Mouse (Mus musculus): Measurements from ENCODE around the gene Mrpl41.

Gene Mrpl41

DNA sequence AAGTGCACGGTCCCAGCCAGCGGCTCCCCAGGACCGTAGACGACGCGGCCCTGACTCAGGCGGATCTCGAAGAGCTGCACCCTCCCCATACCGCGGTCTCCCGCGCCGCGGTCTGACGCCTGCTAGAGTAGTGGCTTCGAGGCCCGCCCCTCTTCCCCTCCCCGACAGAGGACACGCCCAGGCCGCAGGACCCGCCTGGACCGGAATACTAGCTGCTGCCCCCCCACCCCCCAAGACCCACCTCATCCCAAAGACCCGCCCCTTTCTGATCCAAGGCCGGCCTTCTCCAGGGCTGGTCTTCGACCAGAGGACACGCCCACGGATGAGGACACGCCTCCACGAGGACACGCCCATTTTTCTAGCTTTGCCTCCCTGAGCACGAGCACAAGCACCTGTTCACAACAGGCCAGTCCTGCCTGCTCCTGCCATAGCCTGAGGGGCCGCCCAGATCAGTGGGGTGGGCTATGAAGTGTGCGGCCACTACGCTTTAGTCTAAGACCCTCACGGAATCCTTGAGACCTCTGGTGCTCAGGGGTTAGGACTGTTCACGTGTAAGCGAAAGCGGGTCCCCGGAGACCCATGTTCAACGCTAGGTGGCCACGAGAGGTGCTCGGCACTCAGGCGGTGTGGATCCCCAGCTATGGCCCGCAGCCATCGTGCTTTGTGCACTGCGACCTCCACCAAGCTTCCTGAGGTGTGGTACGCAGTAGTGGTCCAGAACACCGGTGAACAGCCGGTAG lies 39.7 kb downstream of the Mrpl41 start, which contains the start of gene Arrdc1:
Arrdc1 (minus strand) TSS at position 196 of the 740 bp plus-strand sequence.
- DNase-seq = peak; percentile 77

DNA sequence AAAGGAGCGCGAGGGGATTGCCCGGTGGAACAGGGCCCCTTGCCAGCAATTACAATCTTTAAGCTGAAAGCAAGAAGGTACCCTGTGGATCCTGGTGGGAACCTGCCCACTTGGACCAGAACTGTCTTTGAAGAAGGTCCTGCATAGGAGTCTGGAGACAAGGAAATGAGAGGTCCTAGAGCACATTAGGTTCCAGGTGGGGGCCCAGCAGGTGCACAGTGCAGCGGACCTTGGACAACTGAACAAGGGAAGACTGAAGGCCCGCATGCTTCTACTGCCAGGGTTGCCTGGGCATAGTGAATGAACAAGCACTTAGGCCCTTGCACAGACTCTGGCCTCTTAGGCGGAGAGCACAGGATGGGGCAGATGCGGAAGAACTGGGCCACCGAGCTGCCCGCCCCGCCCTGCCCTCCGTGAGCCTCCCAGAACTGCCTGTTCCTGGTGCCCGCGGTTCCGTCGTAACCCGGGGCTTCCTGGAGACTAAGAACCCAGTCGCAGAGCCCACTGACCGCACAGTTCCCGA lies 40.4 kb downstream of the Mrpl41 start:
- DNase-seq = peak; percentile 17

DNA sequence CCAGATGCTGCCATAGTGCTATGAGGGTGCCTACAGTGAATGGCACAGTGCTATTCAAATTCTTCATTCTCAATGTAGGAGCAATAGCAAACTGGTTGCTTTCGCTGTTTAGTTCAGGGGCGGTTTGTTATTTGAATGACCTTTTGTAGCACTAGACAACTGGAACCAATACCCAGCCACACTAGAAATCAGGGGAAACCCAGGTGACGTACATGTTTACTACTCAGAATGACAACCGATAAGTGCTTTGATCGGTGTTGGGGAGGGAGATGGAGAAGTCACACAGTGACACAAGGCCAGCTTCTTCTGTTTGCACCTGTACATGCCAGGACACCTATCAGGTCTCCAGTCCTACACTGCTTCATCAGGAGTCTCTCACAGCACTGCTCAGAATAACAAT lies 45.3 kb downstream of the Mrpl41 start:
- no peak for DNase-seq

DNA sequence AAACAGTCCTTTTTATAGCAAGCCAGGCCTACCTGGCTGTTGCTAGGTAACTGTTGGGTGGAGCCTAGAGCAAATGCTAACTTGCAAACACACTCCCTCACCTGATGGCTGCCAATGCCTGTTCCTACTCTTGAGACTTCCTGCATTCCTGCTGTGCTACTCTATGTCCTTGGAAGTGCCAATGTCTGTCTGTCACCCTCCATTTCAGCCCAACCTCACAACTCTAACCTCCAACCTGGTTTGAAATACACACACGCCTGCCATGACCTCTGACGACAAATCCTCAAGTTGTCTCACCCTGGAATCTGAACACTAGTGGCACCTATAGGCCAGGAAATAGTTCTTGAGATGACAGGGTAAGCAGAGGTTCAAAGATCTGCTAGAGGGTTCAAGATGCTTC lies 45.8 kb downstream of the Mrpl41 start:
- no peak for DNase-seq

DNA sequence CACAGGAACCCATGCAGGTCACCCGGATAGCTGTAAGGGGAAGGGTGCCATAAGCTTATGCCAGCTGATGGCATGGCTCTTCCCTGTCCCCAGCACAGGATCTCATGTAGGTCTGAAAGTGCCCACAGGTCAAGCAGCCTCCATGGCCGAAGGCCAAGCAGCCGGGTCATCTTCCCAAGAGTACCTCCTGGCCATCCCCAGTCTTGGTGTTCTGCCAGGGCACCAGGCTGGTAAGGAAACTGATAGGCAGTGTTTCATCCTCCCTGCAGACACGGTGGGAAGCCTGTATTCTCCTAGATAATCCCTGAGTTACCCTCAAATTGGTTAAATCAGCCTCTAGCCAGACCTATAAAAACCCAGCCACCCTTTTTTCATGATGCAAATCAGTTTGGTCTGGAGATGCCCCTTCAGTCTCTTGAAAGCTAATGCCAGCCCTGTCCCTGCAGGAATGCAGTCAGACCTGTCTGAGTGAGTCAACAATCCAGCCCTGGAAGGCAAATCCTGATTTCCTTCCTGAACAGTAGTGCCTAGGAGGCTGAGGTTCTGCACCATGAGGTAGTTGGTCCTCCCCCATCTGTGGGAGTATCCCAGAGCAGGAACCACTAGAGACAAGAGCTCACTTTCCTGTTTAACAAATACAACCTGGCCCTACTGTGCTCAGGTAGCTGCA lies 47.0 kb downstream of the Mrpl41 start:
- DNase-seq = no peak

DNA sequence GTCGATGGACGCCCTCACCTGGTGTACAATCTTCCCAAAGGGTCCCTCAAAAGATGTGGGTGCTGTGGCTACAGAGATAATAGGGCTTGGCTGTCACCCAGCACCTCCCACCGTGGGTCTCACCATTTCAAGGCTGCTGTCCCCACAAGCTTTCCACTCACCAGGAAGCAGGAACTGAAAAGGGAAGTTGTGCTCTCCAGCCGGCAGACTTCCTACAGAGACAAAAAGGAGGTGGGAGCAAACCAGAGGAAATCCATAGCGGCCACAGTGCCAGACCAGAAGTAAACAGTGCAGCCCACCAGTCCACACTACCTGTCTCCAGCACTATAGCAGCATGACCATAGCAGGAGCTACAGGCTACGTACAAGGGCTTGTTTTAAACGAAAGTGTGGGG lies 47.9 kb downstream of the Mrpl41 start:
- no peak for DNase-seq

DNA sequence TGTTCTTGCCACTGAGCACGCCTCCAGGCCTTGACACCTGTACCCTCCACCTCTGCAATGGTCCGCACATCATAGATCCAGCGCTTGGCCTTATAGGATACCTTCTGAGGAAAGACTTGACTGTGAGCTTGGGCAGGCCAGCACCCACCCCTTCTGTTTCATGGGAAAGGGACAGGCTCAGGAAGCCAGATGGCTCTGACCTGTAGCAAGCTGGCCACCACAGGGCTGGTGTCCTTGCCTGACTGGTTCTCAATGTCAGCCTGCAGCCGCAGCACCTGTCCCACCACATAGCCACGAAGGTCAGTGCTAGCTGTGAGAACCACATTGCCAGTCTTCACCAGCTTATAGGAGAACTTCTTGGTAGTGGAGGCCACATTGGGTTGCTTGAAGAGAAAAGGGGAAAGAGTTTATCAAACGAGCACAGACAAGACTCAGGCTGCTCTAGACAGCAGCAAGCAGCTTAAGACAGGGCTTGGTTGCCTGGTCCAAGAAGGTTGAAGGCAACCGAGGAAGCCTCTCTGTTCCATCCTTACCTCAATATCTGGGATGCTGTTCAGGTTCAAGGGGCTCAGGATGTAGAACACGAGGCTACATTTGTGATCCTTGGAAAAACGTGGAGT lies 48.4 kb downstream of the Mrpl41 start:
- no peak for DNase-seq

DNA sequence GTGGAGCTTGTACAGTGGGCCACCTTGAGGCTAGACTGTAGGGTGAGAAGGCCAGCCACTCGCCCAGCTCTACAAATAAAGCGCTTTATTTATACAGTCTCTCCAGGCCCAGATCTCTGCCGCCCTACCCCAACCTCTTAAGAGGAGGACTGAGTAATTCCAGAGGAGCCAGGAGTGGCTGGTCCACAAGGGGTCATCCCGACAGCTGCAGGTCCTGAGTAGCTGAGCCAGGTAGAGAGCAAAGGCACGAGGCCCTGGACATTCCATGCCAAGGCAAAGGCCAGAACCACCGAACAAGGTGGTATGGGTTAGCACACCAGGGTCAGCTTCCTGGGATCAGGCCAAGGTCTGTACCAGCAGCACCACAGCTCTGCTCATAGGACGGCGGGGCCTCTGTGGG lies 49.6 kb downstream of the Mrpl41 start:
- no peak for DNase-seq

All from right cerebral cortex, postnatal 25 days (tissue).